Mouse (Mus musculus): ENCODE results near the gene Tmem52b. TPM values are rescaled to one million over a fixed set of nuclear protein-coding genes. Genes with fewer than 3 reads are reported as not detected.

Tmem52b gene
- polyA plus RNA-seq (2015; fragmentation: Illumina TruSeq; extraction: RNeasy Lipid Tissue Mini Kit (QIAGEN cat#74804); ENCODE audit: low read depth, low replicate concordance), result not detected

GRCm38 (mm10) chr6:129512367-129512766 is at the start of gene Tmem52b:
Gene Tmem52b, plus strand, starts transcription at chr6:129512555.

DNA sequence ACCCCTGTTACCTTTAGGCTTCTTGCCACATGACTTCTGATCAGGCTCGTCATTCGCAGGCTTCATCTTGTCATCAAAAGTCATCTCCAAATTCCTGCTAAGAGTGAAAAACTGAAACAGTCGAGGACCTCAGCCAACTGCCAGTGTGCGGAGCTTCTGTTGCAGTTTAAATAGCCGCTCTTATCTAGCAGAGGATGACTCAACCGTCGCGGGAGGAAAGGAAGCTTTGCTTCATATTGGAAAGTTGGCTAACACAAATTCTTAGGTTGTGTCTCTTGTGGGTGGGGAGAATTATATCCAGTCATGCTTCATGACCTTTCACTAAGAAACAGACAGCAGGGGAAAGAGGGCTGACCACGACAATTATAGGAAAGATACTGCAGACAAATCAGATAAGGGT is 5.3 kb upstream of the Tmem52b start, which contains the start of gene Olr1:
Gene Olr1, minus strand, starts transcription at position 142 of the 400 bp plus-strand sequence.

GRCm38 (mm10) chr6:129532942-129533860 is 20.8 kb downstream of the Tmem52b start, which contains the start of gene Gabarapl1:
Gene Gabarapl1, plus strand, starts transcription at chr6:129533160.

Other genes with a start within 250 kb of the Tmem52b start
- gene Cd69, start 237.1 kb upstream of the Tmem52b start, polyA plus RNA-seq (2015; fragmentation: Illumina TruSeq; extraction: RNeasy Lipid Tissue Mini Kit (QIAGEN cat#74804); ENCODE audit: low read depth, low replicate concordance), result not detected
- not detected for gene 4922502D21Rik, start 180.8 kb upstream of the Tmem52b start, polyA plus RNA-seq (2015; fragmentation: Illumina TruSeq; extraction: RNeasy Lipid Tissue Mini Kit (QIAGEN cat#74804); ENCODE audit: low read depth, low replicate concordance)
- gene Clec12a, start 169.9 kb upstream of the Tmem52b start, polyA plus RNA-seq (2015; fragmentation: Illumina TruSeq; extraction: RNeasy Lipid Tissue Mini Kit (QIAGEN cat#74804); ENCODE audit: low read depth, low replicate concordance), result 0.58 TPM
- not detected for gene Clec12b, start 126.7 kb upstream of the Tmem52b start, polyA plus RNA-seq (2015; fragmentation: Illumina TruSeq; extraction: RNeasy Lipid Tissue Mini Kit (QIAGEN cat#74804); ENCODE audit: low read depth, low replicate concordance)
- not detected for gene Clec1b, start 115.3 kb upstream of the Tmem52b start, polyA plus RNA-seq (2015; fragmentation: Illumina TruSeq; extraction: RNeasy Lipid Tissue Mini Kit (QIAGEN cat#74804); ENCODE audit: low read depth, low replicate concordance)
- gene Clec9a, start 103.7 kb upstream of the Tmem52b start, polyA plus RNA-seq (2015; fragmentation: Illumina TruSeq; extraction: RNeasy Lipid Tissue Mini Kit (QIAGEN cat#74804); ENCODE audit: low read depth, low replicate concordance), result not detected
- 0.91 TPM for gene Clec1a, start 60.6 kb upstream of the Tmem52b start, polyA plus RNA-seq (2015; fragmentation: Illumina TruSeq; extraction: RNeasy Lipid Tissue Mini Kit (QIAGEN cat#74804); ENCODE audit: low read depth, low replicate concordance)
- gene Olr1, start 5.4 kb upstream of the Tmem52b start, polyA plus RNA-seq (2015; fragmentation: Illumina TruSeq; extraction: RNeasy Lipid Tissue Mini Kit (QIAGEN cat#74804); ENCODE audit: low read depth, low replicate concordance), result not detected
- 958 TPM for gene Gabarapl1, start 20.6 kb downstream of the Tmem52b start, polyA plus RNA-seq (2015; fragmentation: Illumina TruSeq; extraction: RNeasy Lipid Tissue Mini Kit (QIAGEN cat#74804); ENCODE audit: low read depth, low replicate concordance)
- gene Klre1, start 65.3 kb downstream of the Tmem52b start, polyA plus RNA-seq (2015; fragmentation: Illumina TruSeq; extraction: RNeasy Lipid Tissue Mini Kit (QIAGEN cat#74804); ENCODE audit: low read depth, low replicate concordance), result not detected
- gene Klrd1, start 79.2 kb downstream of the Tmem52b start, polyA plus RNA-seq (2015; fragmentation: Illumina TruSeq; extraction: RNeasy Lipid Tissue Mini Kit (QIAGEN cat#74804); ENCODE audit: low read depth, low replicate concordance), result not detected
- not detected for gene Klrk1, start 111.3 kb downstream of the Tmem52b start, polyA plus RNA-seq (2015; fragmentation: Illumina TruSeq; extraction: RNeasy Lipid Tissue Mini Kit (QIAGEN cat#74804); ENCODE audit: low read depth, low replicate concordance)
- not detected for gene Klrc3, start 130.8 kb downstream of the Tmem52b start, polyA plus RNA-seq (2015; fragmentation: Illumina TruSeq; extraction: RNeasy Lipid Tissue Mini Kit (QIAGEN cat#74804); ENCODE audit: low read depth, low replicate concordance)
- gene Klrc2, start 148.1 kb downstream of the Tmem52b start, polyA plus RNA-seq (2015; fragmentation: Illumina TruSeq; extraction: RNeasy Lipid Tissue Mini Kit (QIAGEN cat#74804); ENCODE audit: low read depth, low replicate concordance), result not detected
- gene Klrc1, start 166.4 kb downstream of the Tmem52b start, polyA plus RNA-seq (2015; fragmentation: Illumina TruSeq; extraction: RNeasy Lipid Tissue Mini Kit (QIAGEN cat#74804); ENCODE audit: low read depth, low replicate concordance), result not detected
- gene Klri1, start 204.6 kb downstream of the Tmem52b start, polyA plus RNA-seq (2015; fragmentation: Illumina TruSeq; extraction: RNeasy Lipid Tissue Mini Kit (QIAGEN cat#74804); ENCODE audit: low read depth, low replicate concordance), result not detected
- gene Klri2, start 227.9 kb downstream of the Tmem52b start, polyA plus RNA-seq (2015; fragmentation: Illumina TruSeq; extraction: RNeasy Lipid Tissue Mini Kit (QIAGEN cat#74804); ENCODE audit: low read depth, low replicate concordance), result not detected

All from brain, adult 10 weeks (tissue).